Mouse (Mus musculus) heart, adult 2 months (tissue): ENCODE measurements around the gene Htr1f.

Source experiments
- CTCF ChIP-seq: fragments of 200-600 bp; IDR thresholded peaks from 2 replicates; pipeline ENCODE4 v1.8.1; 2022; ENCODE audit warnings: antibody characterized with exemption, mild to moderate bottlenecking, moderate library complexity
- POLR2A ChIP-seq: fragments of 200-500 bp; IDR thresholded peaks from 2 replicates; pipeline ENCODE4 v1.6.1; 2011; ENCODE audit warnings: mild to moderate bottlenecking, low read depth, low read length, control low read depth; ENCODE audit not compliant: insufficient read depth

- TF ChIP-seq CTCF (no peak), POLR2A (no peak)
Measured at GRCm38 (mm10) chr16:65139771-65140170, 34.1 kb upstream of the Htr1f start.
